Mouse (Mus musculus) adrenal gland, postnatal 10 days (tissue): ENCODE results near the gene Zfp488. TPM values are rescaled to one million over a fixed set of nuclear protein-coding genes. Genes with fewer than 3 reads are reported as not detected.

ENCODE experiments used
- DNase-seq: peaks from one replicate; pipeline ENCODE4 v3.0.0; 2021; ENCODE audit warnings: mixed read lengths
- long read RNA-seq, 2 experiments: library from polyadenylated mRNA; stranded (forward); transcript quantifications; one replicate each; pipeline ENCODE4 v2.0.0; 2021
- total RNA-seq, 2 experiments: library from RNA; stranded (reverse); gene quantifications; 2 replicates each; pipeline ENCODE4 v1.2.3; 2021

Zfp488 gene
- total RNA-seq: under 1 TPM in 1 of 2 experiments, not detected in 1; 0.12 TPM
- long read RNA-seq, experiment 1: 0 reads
- long read RNA-seq, experiment 2: 0 reads

DNA sequence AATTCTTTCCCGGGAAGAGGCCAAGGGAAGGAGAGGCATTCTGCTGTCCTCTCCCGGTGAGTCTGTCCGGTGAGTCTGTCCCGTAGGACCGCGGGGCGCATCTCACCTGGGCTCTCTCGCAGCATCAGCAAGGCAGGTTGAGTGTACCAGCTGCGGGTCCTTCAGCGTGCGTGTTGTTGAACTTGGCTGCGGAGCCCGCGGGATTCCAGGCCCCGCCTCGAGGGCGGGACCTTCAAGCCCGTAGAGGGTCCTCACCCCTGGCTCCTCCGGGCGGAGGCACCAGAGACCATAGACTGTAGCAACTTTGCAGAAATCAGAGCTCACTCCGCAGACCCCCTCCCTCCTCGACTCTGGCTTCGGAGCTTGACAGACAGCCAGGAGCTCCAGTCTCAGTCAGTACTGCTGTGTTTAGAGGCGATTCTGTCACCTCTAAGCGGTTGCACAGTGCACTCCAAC, at the start of gene Zfp488:
Zfp488 (minus strand) TSS at position 161 of the 456 bp plus-strand sequence.
- no peak for DNase-seq

DNA sequence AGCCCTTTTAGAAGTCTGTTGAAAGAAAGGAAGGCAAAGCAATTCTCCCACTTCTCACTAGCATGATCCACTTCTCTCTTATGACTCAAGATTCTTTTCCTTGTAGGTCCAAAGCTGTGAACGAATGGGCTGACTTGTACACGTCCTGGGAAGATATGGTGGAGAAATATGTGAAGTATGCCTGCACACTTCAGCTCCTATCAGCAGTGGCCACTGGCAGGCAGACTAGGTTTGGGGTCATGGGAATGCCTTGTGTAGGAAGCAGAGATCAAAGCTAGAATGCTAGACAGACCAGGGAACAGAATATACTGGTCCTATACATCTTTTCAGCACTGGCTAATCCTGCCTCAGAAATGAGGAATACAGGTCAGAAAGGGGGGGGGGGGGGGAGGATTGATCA, 48.1 kb upstream of the Zfp488 start:
- DNase-seq: no peak

GRCm38 (mm10) chr14:34016938-34017337, 38.4 kb upstream of the Zfp488 start:
- no peak for DNase-seq

GRCm38 (mm10) chr14:34016381-34016780, 37.8 kb upstream of the Zfp488 start, which contains the start of gene Gm5460:
Gm5460 (plus strand) TSS chr14:34016758.
- no peak for DNase-seq

GRCm38 (mm10) chr14:34015063-34015462, 36.5 kb upstream of the Zfp488 start, which contains the start of gene Gm30083:
Gm30083 (minus strand) TSS chr14:34015182.
- DNase-seq: no peak

DNA sequence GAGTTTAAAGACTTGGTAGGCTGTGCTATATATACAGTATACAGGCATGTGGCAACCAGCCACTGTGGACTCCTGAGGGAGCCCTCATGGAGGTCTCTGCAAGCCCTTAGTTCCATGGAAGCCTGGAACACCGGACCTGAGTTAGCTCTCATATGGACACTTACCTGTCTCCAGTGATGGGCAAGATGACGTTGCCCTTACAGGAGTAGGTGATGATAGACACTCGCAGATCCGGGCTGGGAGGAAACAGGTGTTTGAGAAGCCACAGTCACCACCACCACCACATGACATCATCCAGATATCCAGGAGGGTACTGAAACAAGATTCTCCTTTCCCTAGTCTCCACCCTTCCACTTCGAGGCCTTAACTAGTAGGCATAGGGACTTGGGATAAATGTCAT, 23.8 kb upstream of the Zfp488 start:
- no peak for DNase-seq

DNA sequence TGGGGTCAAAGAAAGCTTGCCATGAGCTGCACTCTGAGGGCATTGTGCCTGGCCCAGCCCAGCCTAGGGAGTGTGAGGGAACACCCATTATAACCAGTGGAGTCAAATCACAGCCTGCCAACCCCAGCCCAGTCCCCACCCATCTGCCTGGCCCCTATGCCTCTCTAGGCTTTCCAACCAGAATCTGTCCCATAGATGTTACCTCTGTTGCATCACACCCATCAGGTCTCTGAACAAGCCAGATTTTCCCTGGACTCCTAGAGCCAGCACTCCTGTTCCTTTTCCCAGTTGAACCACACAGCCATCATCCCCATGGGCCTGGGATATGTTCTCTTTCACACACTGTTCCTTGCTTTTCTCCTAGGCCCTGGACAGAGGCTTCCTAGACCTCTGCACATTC, 22.9 kb upstream of the Zfp488 start:
- no peak for DNase-seq

- no peak for DNase-seq
Observed at GRCm38 (mm10) chr14:34000076-34000475, 21.5 kb upstream of the Zfp488 start.

DNA sequence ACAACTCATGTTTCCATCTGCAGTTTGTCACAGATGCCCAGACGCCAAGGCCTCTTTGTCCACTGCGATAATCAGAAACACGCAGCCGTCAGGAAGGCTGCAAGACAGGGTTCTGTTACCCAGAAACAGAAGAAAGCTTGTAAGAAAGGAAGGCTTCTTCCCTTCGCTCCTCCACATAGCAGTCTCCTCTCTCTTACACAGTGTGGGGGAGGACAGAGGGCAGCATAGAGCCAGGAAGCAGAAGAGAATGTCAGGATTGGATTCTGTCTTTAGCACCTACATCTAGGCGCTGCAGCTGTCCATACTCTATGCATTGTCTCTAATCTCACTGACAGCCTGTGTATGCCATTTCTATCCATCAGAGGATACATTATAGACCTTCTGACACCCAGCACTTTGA, 18.9 kb upstream of the Zfp488 start:
- DNase-seq: no peak

DNA sequence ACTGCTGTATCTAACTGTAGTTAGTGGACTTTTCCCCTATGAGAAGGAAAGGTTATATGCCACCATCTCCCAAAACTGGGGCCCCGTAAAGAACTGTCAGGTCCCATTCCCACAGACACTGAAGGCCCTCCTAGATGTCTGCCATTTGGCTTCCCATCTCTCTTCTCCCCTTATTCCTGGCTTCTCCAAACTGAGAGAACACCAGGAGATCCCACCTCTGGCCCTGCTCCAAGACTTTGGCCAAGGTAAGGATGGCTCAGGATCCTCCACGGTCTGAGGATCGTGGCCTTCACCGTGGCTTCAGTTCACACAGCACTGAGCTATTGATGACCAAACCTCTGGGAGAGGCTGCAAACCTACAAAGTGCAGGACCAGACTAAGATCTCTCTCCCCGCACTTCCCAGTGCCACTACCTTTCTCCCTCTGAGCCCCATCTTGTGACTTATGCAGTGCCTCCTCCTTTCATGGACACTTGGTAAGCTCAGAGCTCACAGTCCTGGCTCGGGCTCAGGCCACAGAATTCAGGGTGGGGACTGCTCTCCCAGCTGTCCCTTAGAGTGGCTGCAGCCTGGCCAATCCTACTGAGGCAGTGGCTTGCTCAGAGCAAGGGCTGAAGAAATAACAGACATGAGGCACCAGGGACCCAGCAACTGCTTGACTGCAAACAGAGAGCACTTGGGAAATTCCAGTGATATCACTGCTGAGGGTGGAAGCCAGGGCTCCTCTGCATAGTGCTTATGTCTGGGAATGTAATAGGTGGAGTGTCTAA, 15.1 kb upstream of the Zfp488 start:
- no peak for DNase-seq

GRCm38 (mm10) chr14:33993051-33993450, 14.5 kb upstream of the Zfp488 start:
- no peak for DNase-seq

DNA sequence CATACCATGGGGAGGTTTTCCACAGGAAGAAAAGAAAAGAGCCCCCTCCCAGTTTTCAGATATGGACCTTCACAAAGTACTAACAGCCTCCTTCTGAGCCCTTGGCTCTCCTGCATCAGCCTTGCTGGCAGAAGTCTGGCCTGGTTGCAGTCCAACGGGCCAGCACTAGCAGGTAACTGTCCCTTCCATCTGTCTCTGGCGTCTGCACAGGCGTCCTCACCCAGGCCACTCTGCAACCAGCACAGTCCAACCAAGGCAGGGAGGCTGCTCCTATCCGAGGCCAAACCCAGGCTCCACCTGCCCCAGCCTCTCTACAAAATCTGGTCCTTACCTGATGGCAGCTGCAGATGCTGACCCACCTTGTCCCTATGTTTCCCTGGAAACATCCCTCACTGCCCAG, 13.4 kb upstream of the Zfp488 start:
- DNase-seq: no peak

GRCm38 (mm10) chr14:33989201-33989600, 10.6 kb upstream of the Zfp488 start:
- DNase-seq: no peak

GRCm38 (mm10) chr14:33977748-33978147, 816 bp downstream of the Zfp488 start:
- no peak for DNase-seq

GRCm38 (mm10) chr14:33974752-33975151, 3.8 kb downstream of the Zfp488 start:
- no peak for DNase-seq

- peak; percentile 22 for DNase-seq
Observed at GRCm38 (mm10) chr14:33972679-33973078, 5.9 kb downstream of the Zfp488 start.

GRCm38 (mm10) chr14:33965675-33966074, 12.9 kb downstream of the Zfp488 start:
- no peak for DNase-seq

DNA sequence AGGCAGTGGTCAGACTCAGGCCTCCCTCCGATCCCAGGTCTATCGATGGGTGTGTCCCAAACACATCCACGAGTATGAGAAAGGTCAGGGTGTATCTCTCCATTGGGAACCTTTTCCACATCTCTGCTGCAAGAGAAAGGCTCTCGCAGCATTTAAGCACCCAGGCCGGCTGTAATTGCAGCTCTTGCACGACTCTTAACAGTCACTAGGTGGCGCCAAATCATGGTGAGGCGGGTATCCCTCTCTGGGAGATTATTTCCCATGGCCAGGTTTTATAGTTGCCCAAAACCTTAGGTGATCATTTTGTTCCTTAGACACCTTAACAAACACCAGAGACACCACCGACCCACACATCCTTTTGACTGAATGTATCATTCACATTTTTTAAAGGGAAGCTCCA, 19.2 kb downstream of the Zfp488 start:
- peak; percentile 71 for DNase-seq

GRCm38 (mm10) chr14:33958841-33959240, 19.7 kb downstream of the Zfp488 start:
- DNase-seq: no peak

- DNase-seq: no peak
Observed at GRCm38 (mm10) chr14:33958186-33958585, 20.4 kb downstream of the Zfp488 start.

DNA sequence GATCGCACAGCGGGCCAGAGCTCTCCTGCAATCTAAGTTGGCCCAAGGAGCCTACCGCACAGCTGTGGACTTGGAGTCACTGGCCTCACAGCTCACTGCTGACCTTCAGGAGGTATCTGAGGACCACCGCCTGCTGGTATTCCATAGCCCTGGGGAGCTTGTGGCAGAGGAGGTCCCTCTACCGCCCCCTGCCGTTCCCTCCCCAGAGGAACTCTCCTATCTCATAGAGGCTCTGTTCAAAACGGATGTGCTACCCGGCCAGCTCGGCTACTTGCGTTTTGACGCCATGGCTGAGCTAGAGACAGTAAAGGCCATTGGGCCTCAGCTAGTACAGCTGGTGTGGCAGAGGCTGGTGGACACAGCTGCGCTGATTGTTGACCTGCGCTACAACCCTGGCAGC, 22.5 kb downstream of the Zfp488 start:
- no peak for DNase-seq

GRCm38 (mm10) chr14:33953761-33954160, 24.8 kb downstream of the Zfp488 start, which contains the start of gene Rbp3:
Rbp3 (plus strand) TSS chr14:33954003.
- DNase-seq: no peak

DNA sequence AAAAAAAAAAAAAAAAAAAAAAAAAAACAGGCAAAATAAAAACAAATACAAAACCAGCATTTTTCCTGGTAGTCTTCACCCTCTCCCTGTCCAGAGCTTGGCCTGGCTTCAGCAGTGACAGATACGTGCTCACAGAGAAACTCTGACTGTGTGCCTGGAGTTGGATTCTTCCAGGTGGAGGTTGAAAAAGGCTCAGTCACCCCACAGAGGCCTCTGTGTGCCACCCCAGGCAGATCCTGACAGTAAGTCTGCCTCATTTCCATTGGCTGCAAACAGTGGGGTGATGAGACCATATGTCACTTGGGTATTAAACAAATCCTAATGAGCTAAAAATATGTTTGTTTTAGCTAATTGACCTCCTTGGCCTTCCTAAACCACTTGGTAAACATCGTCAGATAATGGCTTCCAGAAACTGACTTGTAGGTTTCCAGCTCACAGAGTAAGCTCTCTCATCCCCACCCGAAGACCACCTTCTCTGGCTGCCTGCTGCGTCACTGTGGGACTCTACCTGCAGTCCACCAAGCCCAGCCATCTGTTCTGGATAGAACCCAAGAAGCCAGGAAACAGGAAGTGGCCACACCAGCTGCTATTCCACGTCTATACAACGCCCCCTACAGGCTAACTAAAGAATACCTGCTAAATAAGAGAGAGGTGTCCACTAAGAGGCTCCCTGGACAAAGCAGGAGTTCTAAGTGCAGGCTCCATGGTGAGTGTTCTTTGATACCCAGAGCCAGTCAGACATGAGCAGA, 26.2 kb downstream of the Zfp488 start:
- no peak for DNase-seq
